Mouse (Mus musculus) neutrophil, adult 5-6 weeks (primary cell): ENCODE results near the gene Lrrc74a. TPM values are rescaled to one million over a fixed set of nuclear protein-coding genes. Genes with fewer than 3 reads are reported as not detected.

ENCODE experiments used
- ATAC-seq: fragments of 151-379, 151-347 bp; 2 replicates; pipeline ENCODE4 v1.8.0; 2017; ENCODE audit warnings: mild to moderate bottlenecking, moderate TSS enrichment; ENCODE audit not compliant: insufficient number of reproducible peaks, poor library complexity, low FRiP score, severe bottlenecking; ENCODE audit errors: extremely low read depth
- total RNA-seq: library from RNA; stranded (forward); fragments of 200-1000 nt; gene quantifications from 2 replicates; pipeline ENCODE4 v1.2.3, GENCODE M21; 2017

Lrrc74a gene
- not detected in 2 replicates for total RNA-seq

DNA sequence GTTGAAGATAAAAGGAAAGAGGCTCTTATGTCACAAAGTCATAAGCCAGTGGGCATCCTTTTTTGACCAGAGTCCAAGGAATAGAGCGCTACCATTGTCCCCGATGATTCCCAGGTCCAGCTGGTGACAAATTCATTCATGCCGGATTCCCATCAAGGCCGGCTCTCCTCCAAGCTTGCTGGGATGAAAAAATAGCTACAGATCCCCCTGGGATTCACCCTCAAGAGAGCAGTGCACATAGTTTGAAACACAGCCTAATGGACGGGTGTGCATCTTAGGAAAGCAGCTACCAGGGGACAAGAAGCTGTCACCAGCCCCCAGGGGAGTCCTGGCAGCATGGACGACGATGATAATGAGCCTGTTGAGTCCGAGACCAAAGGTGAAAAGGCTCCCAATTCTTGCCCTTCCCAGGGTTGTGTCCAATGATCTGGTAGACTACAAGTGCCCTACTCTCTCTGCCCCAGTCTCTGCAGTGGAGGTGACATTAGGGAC is at the start of gene Lrrc74a:
Lrrc74a (plus strand) TSS at position 51 of the 492 bp plus-strand sequence.
- no peak for ATAC-seq

DNA sequence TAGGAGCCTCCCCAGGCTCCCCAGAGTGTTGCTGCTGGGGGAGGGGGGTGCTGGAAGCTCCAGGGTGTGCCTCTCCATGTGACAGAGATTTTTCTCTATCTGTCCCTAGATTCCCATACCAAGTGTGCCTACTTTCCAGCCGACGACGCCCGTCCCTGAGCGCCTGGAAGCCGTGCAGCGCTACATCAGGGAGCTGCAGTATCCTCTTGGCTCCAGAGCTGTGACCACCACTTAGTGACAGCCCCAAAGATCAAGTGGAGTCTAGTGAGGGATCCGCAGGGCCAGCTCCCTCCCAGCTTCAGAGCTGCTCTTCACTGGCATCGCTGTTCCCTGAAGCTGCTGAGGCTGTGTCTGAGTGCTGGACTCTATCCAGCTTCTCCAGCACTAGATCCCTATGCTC is 48.9 kb upstream of the Lrrc74a start:
- no peak for ATAC-seq

DNA sequence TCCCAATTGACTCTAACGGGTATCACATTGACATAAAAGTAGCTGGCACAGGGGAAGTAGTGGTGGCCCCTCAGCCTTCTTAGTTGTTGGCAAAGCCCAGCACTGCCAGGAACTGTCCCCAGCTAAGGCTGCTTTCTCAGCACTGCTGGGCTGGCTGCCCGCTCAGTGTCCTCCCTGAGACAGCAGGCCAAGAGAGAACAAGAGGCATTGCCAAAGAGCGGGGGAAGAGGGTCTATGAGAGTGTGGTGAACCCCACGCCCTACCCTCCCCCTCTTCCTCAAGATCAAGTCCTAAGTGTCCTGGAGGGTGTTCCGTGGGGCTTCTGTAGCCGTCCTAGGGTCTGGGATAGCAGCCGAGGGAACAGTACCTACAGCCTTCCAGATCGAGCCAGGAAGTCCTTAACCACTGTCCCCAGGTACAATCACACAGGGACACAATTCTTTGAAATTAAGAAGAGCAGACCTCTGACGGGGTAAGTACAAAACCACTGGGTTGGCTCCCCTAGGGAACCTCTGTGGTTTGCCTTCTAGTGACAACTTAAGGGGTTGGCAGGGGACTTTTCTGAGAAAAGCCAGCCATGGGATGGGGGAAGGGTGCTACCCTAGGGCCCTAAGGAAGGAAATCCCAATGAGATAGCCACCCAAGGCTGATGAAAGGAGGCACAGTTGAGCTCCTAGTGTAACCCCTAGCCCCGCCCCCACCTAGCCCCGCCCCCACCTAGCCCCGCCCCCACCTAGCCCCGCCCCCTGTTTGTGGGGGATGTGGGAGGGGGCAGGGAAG is 47.4 kb upstream of the Lrrc74a start:
- ATAC-seq = no peak

DNA sequence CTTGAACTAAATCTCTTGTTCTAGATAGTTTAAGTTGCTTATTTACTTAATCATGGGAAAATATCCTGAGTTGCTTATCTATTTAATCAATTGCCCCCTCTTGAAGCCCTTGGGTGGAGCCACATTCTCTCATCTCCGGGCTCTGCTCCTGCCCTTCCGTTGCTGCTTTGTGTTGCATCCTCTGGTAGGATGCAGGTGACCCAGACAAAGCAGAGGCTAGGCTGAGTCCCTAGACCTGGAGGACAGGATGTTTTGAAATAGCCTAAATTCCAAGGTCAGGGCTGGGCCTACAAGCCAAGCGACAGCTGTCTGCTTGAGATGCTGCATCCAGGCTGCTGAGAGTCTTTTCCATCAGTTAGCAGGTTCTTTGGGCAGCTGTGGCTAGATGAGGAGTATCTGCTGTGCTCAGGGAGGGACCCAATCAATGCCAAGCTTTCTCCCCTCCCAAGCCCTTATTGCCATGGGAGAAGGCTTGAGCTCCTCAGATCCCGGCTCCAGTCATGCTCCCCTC is 46.7 kb upstream of the Lrrc74a start:
- ATAC-seq = no peak

DNA sequence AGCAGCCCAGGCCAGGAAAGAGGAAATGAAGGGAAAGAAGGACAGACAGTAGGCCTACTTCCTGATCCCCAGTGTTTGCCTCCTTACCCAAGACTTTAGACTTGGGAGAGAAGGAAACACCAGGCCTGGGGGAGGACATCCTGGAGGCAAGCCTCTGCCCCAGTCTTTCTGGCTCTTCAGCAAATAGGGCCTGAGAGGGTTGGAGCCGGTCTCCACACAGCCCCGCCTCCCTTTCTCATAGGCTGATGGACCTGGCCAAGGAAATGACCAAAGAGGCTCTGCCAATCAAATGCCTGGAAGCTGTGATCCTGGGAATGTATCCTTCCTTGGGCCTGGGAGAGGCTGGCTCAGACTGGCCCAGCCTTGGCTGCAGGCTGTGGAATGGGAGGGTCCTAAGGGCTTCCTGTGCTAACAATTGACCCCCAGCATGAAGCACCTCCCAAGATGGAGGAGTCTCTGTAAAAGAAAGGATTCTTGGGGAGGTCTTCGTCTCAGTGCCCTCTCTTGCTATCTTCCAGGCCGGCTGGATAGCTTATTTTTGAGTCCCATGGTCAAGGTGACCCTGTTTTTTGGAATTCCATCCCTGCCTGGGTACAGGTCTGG is 46.1 kb upstream of the Lrrc74a start:
- ATAC-seq = no peak

DNA sequence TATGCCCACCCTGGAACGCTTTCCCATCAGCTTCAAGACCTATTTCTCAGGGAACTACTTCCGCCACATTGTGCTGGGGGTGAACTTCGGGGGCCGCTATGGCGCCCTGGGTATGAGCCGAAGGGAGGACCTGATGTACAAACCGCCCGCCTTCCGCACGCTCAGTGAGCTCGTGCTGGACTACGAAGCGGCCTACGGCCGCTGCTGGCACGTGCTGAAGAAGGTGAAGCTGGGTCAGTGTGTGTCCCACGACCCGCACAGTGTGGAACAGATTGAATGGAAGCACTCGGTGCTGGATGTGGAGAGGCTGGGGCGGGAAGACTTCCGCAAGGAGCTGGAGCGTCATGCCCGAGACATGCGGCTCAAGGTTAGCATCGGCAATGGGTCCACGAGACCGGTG is 45.3 kb upstream of the Lrrc74a start:
- ATAC-seq = no peak

DNA sequence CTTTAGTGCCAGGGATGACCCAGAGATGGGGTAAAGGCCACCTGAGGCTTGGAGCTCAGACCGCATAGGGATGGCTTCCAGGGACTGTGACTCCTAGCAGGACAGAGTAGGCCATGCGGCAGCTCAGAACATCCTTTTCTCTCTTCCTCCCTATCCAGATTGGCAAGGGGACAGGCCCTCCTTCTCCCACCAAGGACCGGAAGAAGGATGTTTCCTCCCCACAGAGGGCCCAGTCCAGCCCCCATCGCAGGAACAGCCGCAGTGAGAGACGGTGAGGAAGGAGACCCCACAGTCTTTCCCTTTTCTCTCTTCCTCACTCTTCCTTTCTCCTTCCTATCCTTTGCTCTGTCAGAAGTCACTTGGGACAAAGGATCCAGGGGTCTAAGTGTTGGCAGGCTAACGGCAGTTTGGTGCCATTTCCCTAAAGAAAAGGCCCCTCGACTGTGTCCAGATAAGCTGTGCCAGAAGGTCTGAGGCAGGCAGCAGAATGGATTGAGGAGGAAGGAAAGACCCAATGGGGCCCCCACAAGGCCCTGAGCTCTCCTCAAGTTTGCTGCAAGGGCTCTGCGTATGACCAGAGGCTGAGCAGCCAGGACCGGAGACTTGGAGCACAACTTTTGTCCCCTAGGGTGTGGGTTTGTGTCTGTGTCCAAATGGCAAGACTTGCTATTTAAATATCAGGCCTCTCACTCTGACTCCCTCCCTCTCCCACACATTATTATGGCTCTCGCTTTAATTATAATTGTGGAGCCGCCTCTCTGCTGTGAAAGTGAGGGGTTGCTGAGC is 43.3 kb upstream of the Lrrc74a start:
- ATAC-seq = no peak

DNA sequence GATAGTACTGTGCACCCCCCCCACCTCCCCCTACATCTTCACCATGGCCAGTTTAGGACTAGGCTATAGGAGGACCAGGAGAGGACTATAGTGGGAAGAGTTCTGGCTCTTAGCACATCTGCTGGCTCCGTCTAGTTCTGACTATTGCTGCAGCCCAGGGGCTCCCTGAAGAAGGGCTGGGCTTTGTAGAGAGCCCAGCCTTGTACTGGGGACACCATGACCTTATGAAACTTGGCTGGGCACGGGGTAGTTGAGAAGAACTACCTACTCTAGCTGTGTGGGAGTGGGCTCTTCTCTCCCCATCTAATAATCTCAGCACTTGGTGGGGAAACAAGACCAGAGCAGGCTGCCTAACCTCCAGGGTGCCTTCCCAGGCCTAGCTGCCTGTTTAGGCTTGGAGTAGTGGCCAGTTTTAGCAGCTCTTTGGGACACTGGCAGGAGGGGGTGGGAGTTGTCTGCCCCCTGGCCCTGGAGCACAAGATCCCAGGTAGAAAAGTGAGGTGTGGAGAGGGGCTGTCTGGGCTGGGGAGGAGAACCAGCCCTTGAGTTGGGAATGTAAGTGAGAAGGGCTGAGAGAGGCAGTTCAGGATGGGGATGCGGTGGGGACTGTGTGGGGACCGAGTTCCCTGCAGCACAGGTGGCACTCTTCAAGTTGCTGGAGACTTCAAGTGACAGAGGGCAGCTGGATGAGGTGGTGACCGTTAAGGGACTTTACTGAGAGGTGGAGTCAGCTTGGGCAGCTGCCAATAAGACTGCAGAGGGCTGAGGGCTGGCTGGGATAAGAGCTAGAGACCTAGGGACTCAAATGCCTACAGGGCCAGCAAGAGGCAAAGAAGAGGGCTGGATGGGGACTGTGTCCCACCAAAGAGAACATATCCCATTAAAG is 41.5 kb upstream of the Lrrc74a start:
- no peak for ATAC-seq

DNA sequence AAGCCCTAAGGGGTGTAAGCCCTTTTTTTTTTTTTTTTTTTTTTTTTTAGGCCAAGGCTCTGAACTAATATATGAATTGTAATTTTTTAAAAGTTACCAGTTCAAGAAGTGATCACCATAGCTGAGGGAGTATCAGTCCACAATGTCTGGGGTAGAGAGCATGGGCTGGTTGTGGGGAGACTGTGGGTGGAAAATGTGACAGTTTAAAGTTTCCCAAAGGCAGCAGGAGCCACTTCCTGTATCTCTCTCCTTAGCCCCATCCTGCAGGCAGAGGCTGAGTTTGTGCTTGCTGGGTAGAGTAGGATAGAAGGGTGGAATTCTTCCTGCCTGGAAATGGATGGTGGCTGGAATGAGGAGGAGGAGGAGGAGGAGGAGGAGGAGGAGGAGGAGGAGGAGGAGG is 40.8 kb upstream of the Lrrc74a start:
- ATAC-seq = no peak

DNA sequence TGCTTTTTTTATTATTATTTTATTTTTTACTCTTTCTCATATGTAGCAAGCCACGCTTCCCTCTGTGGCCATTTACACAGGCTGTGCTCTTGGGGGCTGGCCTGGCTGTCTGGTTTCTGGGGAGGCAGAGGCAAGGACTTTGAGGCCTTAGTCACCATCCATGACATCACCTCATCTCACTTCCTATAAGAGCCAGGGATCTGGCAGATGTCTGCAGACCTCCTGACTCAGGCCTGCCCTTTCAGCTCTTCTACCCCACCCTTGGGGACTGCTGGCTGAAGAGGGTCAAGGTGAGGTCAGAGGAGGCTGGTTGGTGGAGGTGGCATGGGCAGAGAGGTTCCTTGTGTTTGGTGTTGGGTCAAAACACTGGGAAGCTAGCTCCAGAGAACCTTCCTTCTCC is 39.7 kb upstream of the Lrrc74a start:
- no peak for ATAC-seq

DNA sequence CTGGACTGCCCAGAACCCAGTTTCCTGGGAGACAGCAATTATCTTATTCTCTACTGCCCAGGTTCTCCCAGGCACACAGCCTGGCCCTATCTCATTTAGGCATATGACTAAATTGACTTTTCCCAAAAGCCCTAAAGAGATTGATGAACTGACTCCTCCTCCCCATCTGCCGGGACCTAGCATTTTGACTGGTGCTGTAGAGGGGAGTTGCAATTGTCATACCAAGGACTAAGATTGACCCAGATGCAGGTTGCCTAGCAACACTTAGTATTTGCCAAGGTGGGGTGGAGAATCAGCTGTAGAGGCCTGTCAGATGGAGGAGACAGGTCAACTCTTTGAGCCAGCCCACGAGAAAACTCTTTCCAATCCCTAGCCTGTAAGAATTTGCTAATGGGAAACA is 36.2 kb upstream of the Lrrc74a start:
- no peak for ATAC-seq

DNA sequence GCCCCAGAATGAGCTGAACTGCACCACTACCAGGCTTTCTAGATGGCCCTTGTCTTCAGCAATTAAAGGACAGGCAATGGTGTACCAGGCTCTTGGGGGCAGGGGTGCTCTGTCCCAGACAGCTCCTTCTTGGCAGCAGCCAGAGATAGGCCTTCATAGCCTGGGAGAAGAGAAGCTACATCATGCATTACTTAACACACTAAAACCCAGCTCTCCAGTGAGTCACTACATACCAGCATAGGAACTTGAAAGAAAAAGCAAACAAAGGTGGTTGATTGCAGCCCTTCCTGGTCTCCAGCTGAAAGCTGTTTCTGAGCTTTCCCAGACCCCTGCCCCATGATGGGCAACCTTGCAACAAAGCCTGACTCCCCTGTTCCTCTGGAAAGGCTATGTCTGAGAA is 35.6 kb upstream of the Lrrc74a start:
- no peak for ATAC-seq

DNA sequence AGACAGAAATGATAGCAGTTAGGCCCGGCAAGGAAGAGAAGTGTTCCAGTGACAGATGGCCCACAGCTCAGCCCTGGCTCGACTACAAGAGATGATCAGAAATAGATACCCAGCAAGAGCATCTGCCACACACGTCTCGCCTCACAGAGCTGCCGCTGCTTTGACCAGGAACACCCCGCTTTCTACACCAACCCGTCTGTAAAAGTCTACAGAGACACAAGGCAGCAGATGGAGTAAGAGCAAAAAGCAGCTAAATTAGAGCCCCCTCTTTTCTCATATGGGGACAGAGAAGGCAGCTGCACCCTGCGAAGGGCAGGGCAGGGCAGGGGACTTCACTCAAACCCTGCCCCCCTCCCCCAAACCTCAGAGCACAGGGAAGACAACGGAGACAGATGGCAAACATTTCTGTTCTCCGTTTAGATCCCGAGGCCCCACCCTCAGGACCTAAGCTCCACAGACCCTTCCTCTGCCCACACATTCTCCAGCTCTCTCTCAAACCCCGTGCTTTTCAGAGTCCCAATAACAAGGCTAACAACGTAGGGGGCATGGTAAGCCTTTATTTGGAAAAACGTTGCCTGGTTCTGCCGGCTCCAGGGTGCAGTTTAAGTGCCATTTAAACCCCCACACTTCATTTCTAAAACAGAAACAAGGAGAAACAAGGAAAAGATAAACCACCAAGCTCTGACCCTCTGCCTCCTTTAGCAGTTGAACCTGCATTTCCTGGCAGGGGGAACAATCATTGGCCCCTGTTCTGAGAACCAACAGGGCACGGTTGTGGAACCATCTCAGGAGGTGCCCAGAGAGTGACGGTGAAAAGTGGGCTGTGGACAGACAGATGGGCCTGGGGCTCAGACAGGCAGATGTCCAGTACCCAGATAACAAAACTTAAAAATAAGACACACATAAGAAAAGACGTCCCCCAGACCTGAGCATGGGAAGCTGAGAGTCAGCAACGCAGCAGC is 33.9 kb upstream of the Lrrc74a start:
- ATAC-seq = no peak

DNA sequence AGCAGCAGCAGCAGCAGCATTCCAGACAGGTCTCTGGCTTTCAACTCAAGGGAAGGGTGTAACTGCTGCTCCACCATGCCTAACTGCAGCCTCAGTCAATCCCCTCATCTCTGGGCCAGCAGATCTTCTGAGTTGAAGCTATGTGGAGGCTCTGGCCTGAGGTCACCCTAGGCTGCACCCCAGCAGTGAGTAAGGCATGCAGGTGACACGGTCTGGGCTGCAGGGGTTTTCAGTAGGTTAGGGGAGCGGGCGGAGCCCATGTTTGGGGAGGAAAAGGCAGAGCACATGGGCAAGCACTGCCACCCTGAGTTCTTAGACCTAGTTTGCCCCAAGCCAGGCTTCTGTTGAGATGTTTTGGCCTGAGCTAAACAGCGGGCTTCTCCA is 33.2 kb upstream of the Lrrc74a start:
- no peak for ATAC-seq

DNA sequence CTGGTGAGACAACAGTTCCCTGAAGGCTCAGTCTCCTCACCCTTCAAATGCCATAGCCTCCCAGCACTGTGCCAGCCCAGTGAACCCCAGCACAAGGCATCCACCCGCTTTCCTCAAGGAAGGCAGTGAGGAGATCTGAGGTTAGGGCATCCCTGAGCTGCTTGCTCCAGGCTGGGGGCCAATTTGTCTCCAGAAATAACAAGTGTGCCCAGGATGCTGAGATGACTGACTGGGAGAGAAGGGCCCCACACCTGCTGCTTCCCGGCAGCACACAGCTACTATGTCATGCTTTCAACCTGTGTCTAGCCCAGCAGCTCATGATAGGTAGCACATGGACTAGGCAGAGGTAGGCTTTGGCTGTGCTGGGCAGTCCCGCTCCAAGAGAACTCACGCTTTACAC is 32.7 kb upstream of the Lrrc74a start:
- no peak for ATAC-seq

DNA sequence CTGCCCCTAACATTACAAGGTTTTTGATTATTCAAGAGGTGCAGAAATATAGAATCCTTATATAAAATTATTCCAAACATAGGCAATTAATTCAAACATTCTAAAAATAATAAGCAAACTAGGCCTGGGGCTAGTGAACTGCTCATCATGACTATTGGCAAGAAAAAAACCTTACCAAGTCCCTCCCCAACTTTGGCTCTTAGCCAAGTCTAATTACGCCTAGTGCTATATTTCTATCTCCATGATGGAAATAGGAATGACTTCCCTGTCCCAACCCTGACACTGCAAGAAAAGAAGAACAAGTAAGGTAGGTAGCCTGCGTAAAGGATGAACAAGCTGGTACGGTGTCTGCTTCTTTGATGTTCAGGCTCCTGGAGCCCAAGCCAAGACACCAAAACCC is 31.5 kb upstream of the Lrrc74a start:
- ATAC-seq = no peak

DNA sequence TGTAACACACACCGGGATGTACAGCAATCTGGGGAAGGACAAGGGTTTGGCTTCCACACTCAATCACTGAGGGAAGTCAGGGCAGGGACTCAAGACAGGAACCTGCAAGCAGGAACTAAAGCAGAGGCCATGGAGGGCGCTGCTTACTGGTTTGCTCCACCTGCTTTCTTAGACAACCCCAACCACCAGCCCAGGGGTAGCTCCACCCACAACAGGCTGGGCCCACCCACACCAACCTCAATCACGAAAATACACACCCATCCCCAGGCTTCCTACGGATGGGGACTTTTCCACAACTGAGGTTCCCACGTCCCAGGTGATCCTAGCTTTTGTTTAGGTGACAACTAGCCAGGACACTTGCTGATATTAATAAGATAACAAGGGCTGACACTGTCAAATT is 28.3 kb upstream of the Lrrc74a start:
- no peak for ATAC-seq

DNA sequence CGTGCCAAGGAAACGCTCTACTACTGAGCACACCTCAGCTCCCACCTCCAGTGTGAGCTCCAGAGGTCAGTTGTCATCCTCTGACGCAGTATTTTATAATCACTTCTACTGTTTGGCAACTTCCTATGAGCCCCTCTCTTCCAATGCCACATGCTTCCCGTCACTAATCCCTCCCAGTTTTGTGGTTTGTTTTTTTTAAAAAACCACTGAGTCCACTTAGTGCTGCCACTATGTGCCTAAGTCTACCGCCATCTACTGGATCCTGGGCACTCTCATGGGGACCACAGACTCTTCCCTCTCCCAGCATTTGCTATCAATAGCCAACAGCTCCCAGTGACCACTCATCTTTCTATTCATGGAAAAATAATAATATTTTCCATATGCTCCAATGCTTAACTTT is 20.1 kb upstream of the Lrrc74a start:
- no peak for ATAC-seq
